Comparison of ENCODE assay signal across 22 mouse cellular contexts in genomic region chr2:3738734-3739133, GRCm38 (mm10).
"Had no signal": no experiment of that assay in that cellular context is flagged by ENCODE, and none has a peak within 500 bp of the region (broad histone marks: within the 10 kb centered on the region; RNA-seq: fewer than 3 reads in every experiment).

No protein-coding gene starts in this region.

- ATAC-seq: liver, embryonic 12.5 days had no signal

- H3K27ac ChIP-seq: limb, embryonic 10.5 days; liver, embryonic 12.5 days; liver, embryonic 15.5 days; lung, embryonic 15.5 days; midbrain, embryonic 10.5 days; stomach, postnatal 0 days had no signal

- H3K9me3 ChIP-seq: kidney, embryonic 15.5 days; limb, embryonic 10.5 days; limb, embryonic 13.5 days; liver, embryonic 12.5 days; liver, embryonic 15.5 days; lung, embryonic 15.5 days; midbrain, embryonic 10.5 days; midbrain, embryonic 13.5 days had no signal

- H3K36me3 ChIP-seq: kidney, embryonic 15.5 days; limb, embryonic 10.5 days; limb, embryonic 13.5 days; liver, embryonic 12.5 days; liver, embryonic 15.5 days; lung, embryonic 15.5 days; midbrain, embryonic 13.5 days had no signal

- H3K27me3 ChIP-seq: kidney, embryonic 15.5 days; limb, embryonic 13.5 days; liver, embryonic 12.5 days; liver, embryonic 15.5 days; lung, embryonic 15.5 days; megakaryocyte, embryonic 14.5 days; midbrain, embryonic 13.5 days had no signal

- H3K9ac ChIP-seq: kidney, embryonic 15.5 days; limb, embryonic 13.5 days; liver, embryonic 12.5 days; liver, embryonic 15.5 days; lung, embryonic 15.5 days; midbrain, embryonic 13.5 days had no signal

- H3K4me2 ChIP-seq: kidney, embryonic 15.5 days; liver, embryonic 12.5 days; liver, embryonic 15.5 days; lung, embryonic 15.5 days; midbrain, embryonic 13.5 days had no signal

- DNase-seq: kidney, postnatal 10 days; kidney, postnatal 36 days; liver; lung, adult 18-20 months; lung, postnatal 10 days; lung, postnatal 36 days; right cerebral cortex, postnatal 14 days; right cerebral cortex, postnatal 4 days; thymus, adult 2 months; thymus, postnatal 14 days; thymus, postnatal 4 days had no signal

- H3K4me3 ChIP-seq: kidney, embryonic 15.5 days; limb, embryonic 10.5 days; limb, embryonic 13.5 days; liver, embryonic 12.5 days; liver, embryonic 15.5 days; lung, embryonic 15.5 days; megakaryocyte, embryonic 14.5 days; midbrain, embryonic 10.5 days; midbrain, embryonic 13.5 days; myocyte had no signal
